Mouse (Mus musculus): ENCODE data around the gene Inip. TPM values are rescaled to one million over a fixed set of nuclear protein-coding genes. Genes with fewer than 3 reads are reported as not detected.

Gene Inip
- total RNA-seq, 2 experiments from 2014 or later = 23.6 to 25.6 TPM

- TF ChIP-seq CTCF (conservative IDR thresholded peaks at IDR 0.05) = no peak
- no peak for DNase-seq (ENCODE audit: low spot score in 2 of 2)
- H3K4me3 ChIP-seq = no peak overlapping the region
- 0 out of 2 replicates have a peak overlapping the region, but pooled peaks have one; percentile 73 for H3K27ac ChIP-seq
These were observed 20.7 kb upstream of the Inip start for GRCm38 (mm10) chr4:59822119-59822518.

- no peak for DNase-seq (ENCODE audit: low spot score in 2 of 2)
- Histone ChIP-seq H3K27ac (no peak overlapping the region), H3K4me3 (no peak overlapping the region)
- TF ChIP-seq CTCF (conservative IDR thresholded peaks at IDR 0.05) = no peak
These were observed 20.1 kb upstream of the Inip start for GRCm38 (mm10) chr4:59821516-59821915.

DNA sequence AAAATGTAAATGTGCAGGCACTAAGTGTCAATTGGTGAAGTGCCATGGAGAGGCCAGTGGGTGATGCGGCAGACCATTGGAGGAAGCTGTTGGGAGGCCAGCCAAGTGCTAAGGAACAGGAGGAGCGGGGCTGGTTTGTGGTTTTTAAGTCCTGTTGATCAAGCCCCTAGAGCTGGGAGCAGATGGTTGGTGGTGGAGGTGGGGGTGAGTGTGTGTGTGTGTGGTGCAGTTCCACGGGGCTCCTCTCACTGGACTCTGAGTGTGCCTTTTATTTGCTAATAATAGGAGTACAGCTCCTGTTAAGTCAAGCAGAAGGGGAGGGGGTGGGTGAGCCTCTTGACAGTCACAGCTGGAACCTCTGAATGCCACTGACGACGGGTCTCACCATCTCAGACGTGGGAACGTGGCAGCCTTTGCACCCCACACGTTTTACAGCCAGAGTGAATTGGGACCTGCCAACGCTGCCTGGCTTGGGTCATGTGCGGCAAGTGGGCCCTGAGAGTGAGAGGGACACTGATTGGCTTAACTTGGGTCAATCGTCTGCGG lies 18.2 kb upstream of the Inip start:
- peak overlapping the region; percentile 77 for H3K27ac ChIP-seq
- TF ChIP-seq CTCF (conservative IDR thresholded peaks at IDR 0.05) = no peak
- no peak overlapping the region for H3K4me3 ChIP-seq
- DNase-seq (ENCODE audit: low spot score in 2 of 2) = no peak

- no peak for DNase-seq (ENCODE audit: low spot score in 2 of 2)
- TF ChIP-seq CTCF (conservative IDR thresholded peaks at IDR 0.05) = no peak
- H3K27ac ChIP-seq = peak overlapping the region; percentile 77
- no peak overlapping the region for H3K4me3 ChIP-seq
These were observed 17.7 kb upstream of the Inip start for GRCm38 (mm10) chr4:59819054-59819472.

GRCm38 (mm10) chr4:59818498-59818897 lies 17.1 kb upstream of the Inip start:
- DNase-seq (ENCODE audit: low spot score in 2 of 2) = no peak
- TF ChIP-seq CTCF (conservative IDR thresholded peaks at IDR 0.05) = no peak
- Histone ChIP-seq H3K4me3 (no peak overlapping the region), H3K27ac (peak overlapping the region; percentile 77)

- Histone ChIP-seq H3K27ac (peak overlapping the region; percentile 77), H3K4me3 (no peak overlapping the region)
- TF ChIP-seq CTCF (conservative IDR thresholded peaks at IDR 0.05) = no peak
- no peak for DNase-seq (ENCODE audit: low spot score in 2 of 2)
These were observed 16.4 kb upstream of the Inip start for GRCm38 (mm10) chr4:59817790-59818189.

DNA sequence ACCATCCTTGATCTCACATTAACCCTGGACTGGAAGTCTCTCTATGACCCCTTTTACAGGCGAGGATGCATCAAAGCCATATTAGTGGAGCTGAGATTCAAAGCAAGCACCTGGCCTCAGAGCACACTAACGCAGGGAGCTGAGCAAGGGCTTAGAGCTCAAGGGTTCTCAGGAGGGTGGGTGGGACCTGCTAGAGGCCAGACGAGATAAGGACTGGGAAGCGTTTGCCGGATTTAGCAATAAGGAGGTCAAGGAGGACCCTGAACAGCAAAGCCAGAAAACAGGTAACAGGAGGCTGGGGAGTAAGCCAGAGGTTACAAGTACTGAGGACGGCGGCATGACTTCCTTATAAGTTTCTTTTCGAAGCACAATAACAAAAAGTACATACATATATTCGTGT lies 15.1 kb upstream of the Inip start:
- no peak for DNase-seq (ENCODE audit: low spot score in 2 of 2)
- peak overlapping the region; percentile 28; the same call in 1 of the 2 replicates for H3K27ac ChIP-seq

GRCm38 (mm10) chr4:59816016-59816415 lies 14.6 kb upstream of the Inip start:
- no peak for TF ChIP-seq CTCF (conservative IDR thresholded peaks at IDR 0.05)
- DNase-seq (ENCODE audit: low spot score in 2 of 2) = no peak
- Histone ChIP-seq H3K27ac (no peak overlapping the region), H3K4me3 (no peak overlapping the region)

More for the DNA sequence above, 15.1 kb upstream of the Inip start:
- H3K4me3 ChIP-seq = no peak overlapping the region
- no peak for TF ChIP-seq CTCF (conservative IDR thresholded peaks at IDR 0.05)

GRCm38 (mm10) chr4:59815121-59815810 lies 13.9 kb upstream of the Inip start:
- no peak overlapping the region for H3K4me3 ChIP-seq
- DNase-seq (ENCODE audit: low spot score in 2 of 2) = no peak
- no peak for TF ChIP-seq CTCF (conservative IDR thresholded peaks at IDR 0.05)
- H3K27ac ChIP-seq = peak overlapping the region; percentile 18; the same call in 1 of the 2 replicates

GRCm38 (mm10) chr4:59814094-59814493 lies 12.7 kb upstream of the Inip start:
- H3K4me3 ChIP-seq = no peak overlapping the region
- H3K27ac ChIP-seq = 0 out of 2 replicates have a peak overlapping the region, but pooled peaks have one; percentile 51
- no peak for TF ChIP-seq CTCF (conservative IDR thresholded peaks at IDR 0.05)
- DNase-seq (ENCODE audit: low spot score in 2 of 2) = no peak

DNA sequence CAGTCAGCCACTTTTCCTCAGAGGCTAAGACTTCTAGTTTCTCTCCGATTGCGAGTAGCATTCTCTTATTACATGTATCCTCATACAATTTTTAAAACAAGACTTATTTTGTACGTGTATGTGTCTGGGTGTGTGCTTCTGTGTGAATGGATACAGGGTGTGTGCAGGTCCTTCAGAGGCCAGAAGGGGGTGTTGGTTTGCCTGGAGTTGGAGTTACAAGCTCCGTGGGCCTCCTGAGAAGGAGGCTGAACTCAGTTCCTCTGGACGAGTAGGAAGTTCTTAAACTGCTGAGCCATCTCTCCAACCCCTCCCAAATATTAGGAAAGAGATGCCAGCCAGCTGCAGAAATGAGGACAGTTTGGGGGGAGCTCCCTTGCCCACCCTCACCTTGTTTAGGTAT lies 7.0 kb upstream of the Inip start:
- DNase-seq (ENCODE audit: low spot score in 2 of 2) = no peak
- peak; percentile 63 for TF ChIP-seq CTCF (conservative IDR thresholded peaks at IDR 0.05)
- no peak overlapping the region for H3K4me3 ChIP-seq
- no peak overlapping the region for H3K27ac ChIP-seq

- TF ChIP-seq CTCF (conservative IDR thresholded peaks at IDR 0.05) = no peak
- peak overlapping the region; percentile 98 for H3K4me3 ChIP-seq
- peak overlapping the region; percentile 96 for H3K27ac ChIP-seq
- no peak for DNase-seq (ENCODE audit: low spot score in 2 of 2)
These were observed 6.1 kb upstream of the Inip start for GRCm38 (mm10) chr4:59807521-59807920.

DNA sequence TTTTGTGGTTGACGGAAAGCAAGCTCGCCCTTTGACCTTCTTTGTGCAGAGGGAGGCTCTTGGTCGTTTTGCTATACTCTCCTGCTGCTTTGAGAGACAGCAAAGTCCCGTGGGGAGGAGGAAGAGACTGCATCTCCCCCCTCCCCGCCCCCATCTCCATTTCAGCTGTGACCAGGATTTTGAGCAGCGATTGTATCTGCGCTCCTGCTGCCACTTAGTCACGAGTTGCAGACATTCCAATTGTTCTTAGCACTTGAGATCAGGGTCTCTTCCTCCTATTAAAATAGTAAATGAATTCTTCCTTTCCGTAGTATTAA lies 5.4 kb upstream of the Inip start:
- Histone ChIP-seq H3K4me3 (peak overlapping the region; percentile 98), H3K27ac (peak overlapping the region; percentile 96)
- no peak for DNase-seq (ENCODE audit: low spot score in 2 of 2)
- no peak for TF ChIP-seq CTCF (conservative IDR thresholded peaks at IDR 0.05)

Measured in layer of hippocampus, adult 2 months (tissue).